Mouse (Mus musculus) embryonic facial prominence, embryonic 12.5 days (tissue): ENCODE results near the gene Cd84. TPM values are rescaled to one million over a fixed set of nuclear protein-coding genes. Genes with fewer than 3 reads are reported as not detected.

Source experiments
- polyA plus RNA-seq: library from polyadenylated mRNA; unstranded; fragments of >200 nt; fragmentation: Nextera tagmentation; extraction: Ambion mirVana; gene quantifications from 2 replicates; pipeline ENCODE4 v1.2.1, GENCODE M21; 2016

The Cd84 gene
- polyA plus RNA-seq, 1 experiment from 2014 or later, result 0.86 TPM

Other genes starting within 250 kb of the Cd84 start
- gene Ly9, start 232.3 kb upstream of the Cd84 start, polyA plus RNA-seq, result 0.08 TPM in 1 of 2 replicates, not detected in the other
- gene Slamf7, start 186.7 kb upstream of the Cd84 start, polyA plus RNA-seq, result not detected in 2 replicates
- gene Cd48, start 157.7 kb upstream of the Cd84 start, polyA plus RNA-seq, result 0.67 and 1.3 TPM in 2 replicates
- gene Slamf1, start 72.6 kb upstream of the Cd84 start, polyA plus RNA-seq, result 0.24 and 0.37 TPM in 2 replicates
- gene Gm10521, start 56.0 kb downstream of the Cd84 start, polyA plus RNA-seq, result not detected in 2 replicates
- 0.17 TPM in 1 of 2 replicates, not detected in the other for gene Slamf6, start 77.8 kb downstream of the Cd84 start, polyA plus RNA-seq
- 24.7 and 25.6 TPM in 2 replicates for gene Vangl2, start 188.7 kb downstream of the Cd84 start, polyA plus RNA-seq
- gene Nhlh1, start 217.9 kb downstream of the Cd84 start, polyA plus RNA-seq, result 3.9 and 4.1 TPM in 2 replicates
- gene Copa, start 242.8 kb downstream of the Cd84 start, polyA plus RNA-seq, result 231 and 236 TPM in 2 replicates
- 106 and 107 TPM in 2 replicates for gene Ncstn, start 243.1 kb downstream of the Cd84 start, polyA plus RNA-seq